Mouse (Mus musculus) stomach, postnatal 0 days (tissue): Measurements from ENCODE around the gene Olfr183.
"Not testable (repeated sequence)": the region's sequence is repeated elsewhere in the genome, so short reads cannot be mapped to it uniquely, and the experiment has no call there.

ENCODE experiments used
- CTCF ChIP-seq: IDR thresholded peaks from 2 replicates; pipeline ENCODE4 v1.5.1; 2016; ENCODE audit warnings: antibody characterized with exemption, low read depth, mild to moderate bottlenecking, moderate library complexity
- EP300 ChIP-seq: optimal IDR thresholded peaks from 2 replicates; pipeline ENCODE3; 2016; ENCODE audit warnings: antibody characterized with exemption

DNA sequence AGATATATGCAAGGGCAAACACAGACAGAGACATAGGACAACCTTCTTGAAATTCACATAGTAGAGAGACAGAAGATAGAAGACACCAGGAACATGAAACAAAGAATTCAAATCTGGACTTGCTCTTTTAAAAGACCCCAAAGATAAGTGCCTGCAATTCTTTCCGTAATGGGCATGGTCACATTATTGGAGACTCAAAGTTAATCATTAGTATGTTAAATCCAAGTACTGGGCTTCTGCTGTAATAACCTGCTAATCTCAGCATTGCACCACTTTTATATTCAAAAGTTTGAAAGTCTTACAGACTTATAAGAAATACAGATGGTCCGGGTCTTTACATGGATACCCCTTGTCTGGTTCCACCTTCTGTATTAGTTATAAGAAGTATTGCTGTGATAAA, 54.1 kb downstream of the Olfr183 start:
- TF ChIP-seq CTCF, EP300: not testable (repeated sequence)
